Mouse (Mus musculus) lung, postnatal 0 days (tissue): Measurements from ENCODE around the gene Raly. TPM values are rescaled to one million over a fixed set of nuclear protein-coding genes. Genes with fewer than 3 reads are reported as not detected.
"Not testable (repeated sequence)": the region's sequence is repeated elsewhere in the genome, so short reads cannot be mapped to it uniquely, and the experiment has no call there.

Experiments
- ATAC-seq: fragments of 200-750 bp; cut with Nextera tagmentation; 2 replicates; pipeline ENCODE4 v1.8.0; 2017; ENCODE audit warnings: moderate library complexity
- DNase-seq: peaks from one replicate; pipeline ENCODE4 v3.0.0-alpha.2; 2016; ENCODE audit warnings: low spot score
- H3K27ac ChIP-seq: fragments of 300-500 bp; sonication (generic); 2 replicates; pipeline ENCODE4 v1.5.1; 2014; ENCODE audit warnings: antibody characterized with exemption, mild to moderate bottlenecking, low read length, mixed read lengths
- H3K27me3 ChIP-seq: fragments of 300-500 bp; sonication (generic); replicated peaks from 2 replicates; pipeline ENCODE4 v1.6.1; 2014; ENCODE audit warnings: low read length, mixed read lengths; ENCODE audit not compliant: insufficient read depth
- H3K36me3 ChIP-seq: fragments of 300-500 bp; sonication (generic); 2 replicates; pipeline ENCODE4 v1.6.1; 2014; ENCODE audit warnings: low read length, mixed read lengths; ENCODE audit not compliant: insufficient read depth
- H3K4me1 ChIP-seq: fragments of 300-500 bp; sonication (generic); 2 replicates; pipeline ENCODE4 v1.6.1; 2014; ENCODE audit warnings: antibody characterized with exemption, low read depth, low read length, mixed read lengths; ENCODE audit not compliant: insufficient read depth
- H3K4me2 ChIP-seq: fragments of 300-500 bp; sonication (generic); replicated peaks from 2 replicates; pipeline ENCODE4 v1.6.1; 2014; ENCODE audit warnings: low read depth, mild to moderate bottlenecking, low read length, moderate library complexity, mixed read lengths
- H3K4me3 ChIP-seq: fragments of 300-500 bp; sonication (generic); 2 replicates; pipeline ENCODE4 v1.5.1; 2014; ENCODE audit warnings: low read depth, low read length
- H3K9ac ChIP-seq: fragments of 300-500 bp; sonication (generic); replicated peaks from 2 replicates; pipeline ENCODE4 v1.6.1; 2014; ENCODE audit warnings: low read depth, mild to moderate bottlenecking
- H3K9me3 ChIP-seq: fragments of 300-500 bp; sonication (generic); 2 replicates; pipeline ENCODE4 v1.6.1; 2016; ENCODE audit warnings: low read length, mixed read lengths
- CTCF ChIP-seq: IDR thresholded peaks from 2 replicates; pipeline ENCODE4 v1.5.1; 2016; ENCODE audit warnings: antibody characterized with exemption, mild to moderate bottlenecking
- EP300 ChIP-seq: IDR thresholded peaks from 2 replicates; pipeline ENCODE4 v1.6.1; 2016; ENCODE audit warnings: antibody characterized with exemption, mild to moderate bottlenecking, control low read depth
- WGBS: fragments of 180-500 bp; shearing (Covaris S2); extraction: QIAGEN DNeasy Blood & Tissue Kit; methylation state at CpG from one replicate; pipeline ENCODE4 v1.1.7; 2014; 5-methylcytosine and 5-hydroxymethylcytosine counted together
- polyA plus RNA-seq: library from polyadenylated mRNA; unstranded; fragments of >200 nt; fragmentation: Nextera tagmentation; extraction: Ambion mirVana; gene quantifications from 2 replicates; pipeline ENCODE4 v1.2.1, GENCODE M21; 2015

The Raly gene
- polyA plus RNA-seq, 1 experiment from 2014 or later = 23.7 TPM

- H3K9me3 ChIP-seq = no peaks in the 10 kb centered on the region
- H3K27me3 ChIP-seq = no peaks in the 10 kb centered on the region
- no peak overlapping the region for H3K4me3 ChIP-seq
- no peak for ATAC-seq
- no peak overlapping the region for H3K4me2 ChIP-seq
- no peak for TF ChIP-seq CTCF
- no peak for TF ChIP-seq EP300
- no peak overlapping the region for H3K9ac ChIP-seq
- H3K4me1 ChIP-seq = no peaks in the 10 kb centered on the region
- peaks cover 16% of the 10 kb centered on the region; the same call in 1 of the 2 replicates for H3K36me3 ChIP-seq
- DNase-seq = no peak
- WGBS = 44% methylated on average over 2 of the region's 2 CpGs
- H3K27ac ChIP-seq = no peak overlapping the region
Measured at GRCm38 (mm10) chr2:154876621-154877020, 85.7 kb downstream of the Raly start.

GRCm38 (mm10) chr2:154891585-154891984 lies 100.7 kb downstream of the Raly start:
- 3% methylated on average over 2 of the region's 2 CpGs for WGBS
- H3K36me3 ChIP-seq = peaks cover 5% of the 10 kb centered on the region; the same call in 1 of the 2 replicates
- H3K4me2 ChIP-seq = peak overlapping the region; percentile 71
- peak overlapping the region; percentile 94; the same call in 1 of the 2 replicates for H3K27ac ChIP-seq
- peak overlapping the region; percentile 86 for H3K9ac ChIP-seq
- peak overlapping the region; percentile 84 for H3K4me3 ChIP-seq
- H3K27me3 ChIP-seq = no peaks in the 10 kb centered on the region
- TF ChIP-seq CTCF = no peak
- no peak for TF ChIP-seq EP300
- DNase-seq = peak; percentile 37
- H3K4me1 ChIP-seq = no peaks in the 10 kb centered on the region
- H3K9me3 ChIP-seq = no peaks in the 10 kb centered on the region
- ATAC-seq = no peak

- peak within 1 kb of the TSS; percentile 86 for H3K9ac ChIP-seq
- H3K4me1 ChIP-seq = no peaks in the 10 kb centered on the region
- DNase-seq (peak; percentile 99), ATAC-seq (peak; percentile 99)
- H3K27me3 ChIP-seq = no peaks in the 10 kb centered on the region
- TF ChIP-seq CTCF (peak; percentile 9), EP300 (no peak)
- no peaks in the 10 kb centered on the region; the same call in 1 of the 2 replicates for H3K36me3 ChIP-seq
- WGBS = under 1% methylated on average over 73 of the region's 75 CpGs
- H3K27ac ChIP-seq = peak within 1 kb of the TSS; percentile 94
- H3K4me3 ChIP-seq = peak within 1 kb of the TSS; percentile 84
- H3K4me2 ChIP-seq = peak within 1 kb of the TSS; percentile 71
- H3K9me3 ChIP-seq = no peaks in the 10 kb centered on the region
Measured at GRCm38 (mm10) chr2:154892201-154893044, 101.5 kb downstream of the Raly start, which contains the start of gene Eif2s2. TSS of gene Eif2s2 (minus strand) at chr2:154892935.

- 7% methylated on average over 12 of the region's 12 CpGs for WGBS
- TF ChIP-seq CTCF = no peak
- TF ChIP-seq EP300 = no peak
- Histone ChIP-seq H3K4me1 (no peaks in the 10 kb centered on the region), H3K4me2 (peak overlapping the region; percentile 71), H3K9me3 (no peaks in the 10 kb centered on the region), H3K27me3 (no peaks in the 10 kb centered on the region), H3K4me3 (peak overlapping the region; percentile 84), H3K36me3 (no peaks in the 10 kb centered on the region), H3K9ac (peak overlapping the region; percentile 86), H3K27ac (no peak overlapping the region)
- peak; percentile 14 for ATAC-seq
- DNase-seq = no peak
Measured at GRCm38 (mm10) chr2:154893045-154893385, 102.1 kb downstream of the Raly start.

- Histone ChIP-seq H3K4me1 (no peaks in the 10 kb centered on the region), H3K27ac (no peak overlapping the region), H3K4me3 (no peak overlapping the region), H3K9me3 (no peaks in the 10 kb centered on the region), H3K9ac (0 out of 2 replicates have a peak overlapping the region, but pooled peaks have one; percentile 86), H3K4me2 (peak overlapping the region; percentile 71; the same call in 1 of the 2 replicates), H3K36me3 (no peaks in the 10 kb centered on the region), H3K27me3 (no peaks in the 10 kb centered on the region)
- no peak for TF ChIP-seq CTCF
- no peak for TF ChIP-seq EP300
- 61% methylated on average over 4 of the region's 4 CpGs for WGBS
- no peak for DNase-seq
- no peak for ATAC-seq
Measured at GRCm38 (mm10) chr2:154893548-154893947, 102.7 kb downstream of the Raly start.

GRCm38 (mm10) chr2:154899004-154899403 lies 108.1 kb downstream of the Raly start:
- H3K4me3 ChIP-seq, H3K27me3 ChIP-seq, H3K9ac ChIP-seq, H3K36me3 ChIP-seq, DNase-seq, H3K4me2 ChIP-seq, H3K4me1 ChIP-seq, H3K27ac ChIP-seq, ATAC-seq, H3K9me3 ChIP-seq: not testable (repeated sequence)
- WGBS = 81% methylated on average over 8 of the region's 8 CpGs

- H3K4me1 ChIP-seq, H3K9ac ChIP-seq, H3K36me3 ChIP-seq, H3K27me3 ChIP-seq, H3K9me3 ChIP-seq, DNase-seq, H3K4me3 ChIP-seq, H3K4me2 ChIP-seq, ATAC-seq, H3K27ac ChIP-seq: not testable (repeated sequence)
- WGBS = 54% methylated on average over 4 of the region's 4 CpGs
Measured at GRCm38 (mm10) chr2:154899412-154899811, 108.5 kb downstream of the Raly start.
